Mouse (Mus musculus) Patski (cell line): ENCODE measurements around the gene Ccdc30. TPM values are rescaled to one million over a fixed set of nuclear protein-coding genes. Genes with fewer than 3 reads are reported as not detected.

ENCODE experiments used
- ATAC-seq: fragments of 100-300 bp; one replicate; pipeline ENCODE4 v1.8.0; 2021
- CTCF ChIA-PET: fragments of 350-600 bp; sonication (Branson Sonifier 250); formaldehyde crosslinking; loops from one replicate; lab custom pipeline; 2022; ENCODE audit warnings: inconsistent platforms; lab: Charles Lee
- POLR2A ChIA-PET: fragments of 350-600 bp; sonication (Branson Sonifier 250); formaldehyde crosslinking; loops from one replicate; lab custom pipeline; 2022; ENCODE audit warnings: antibody characterized with exemption, inconsistent platforms; lab: Charles Lee
- DNase-seq: peaks from one replicate; pipeline ENCODE4 v3.0.0-alpha.2; 2011; ENCODE audit warnings: low read depth, low spot score
- H3K27me3 ChIP-seq: fragments of 371-371 bp; one replicate; pipeline ENCODE4 v1.5.1; 2021
- CTCF ChIP-seq: fragments of 100-300 bp; IDR thresholded peaks from one replicate; pipeline ENCODE4 v1.5.1; 2021
- in situ Hi-C: fragments of 300-500 bp; cut with MboI; formaldehyde crosslinking; loops from 3 replicates; pipeline ENCODE4 v1.11.1; 2018; ENCODE audit warnings: low pct_unique_long_range_greater_than_20kb, mixed read lengths
- polyA plus RNA-seq: library from polyadenylated mRNA; unstranded; gene quantifications from one replicate; pipeline ENCODE4 v1.2.3, GENCODE M21; 2021

Ccdc30 gene
- polyA plus RNA-seq, 1 experiment from 2014 or later: 11.2 TPM

- no peaks in the 10 kb centered on the region for H3K27me3 ChIP-seq
- in situ Hi-C loops: no loop called here
- DNase-seq (no peak), ATAC-seq (no peak)
- TF ChIP-seq CTCF: no peak
- POLR2A ChIA-PET: no interaction called here
- CTCF ChIA-PET: no interaction called here
These were observed 31.9 kb upstream of the Ccdc30 start for GRCm38 (mm10) chr4:119447261-119447660.

DNA sequence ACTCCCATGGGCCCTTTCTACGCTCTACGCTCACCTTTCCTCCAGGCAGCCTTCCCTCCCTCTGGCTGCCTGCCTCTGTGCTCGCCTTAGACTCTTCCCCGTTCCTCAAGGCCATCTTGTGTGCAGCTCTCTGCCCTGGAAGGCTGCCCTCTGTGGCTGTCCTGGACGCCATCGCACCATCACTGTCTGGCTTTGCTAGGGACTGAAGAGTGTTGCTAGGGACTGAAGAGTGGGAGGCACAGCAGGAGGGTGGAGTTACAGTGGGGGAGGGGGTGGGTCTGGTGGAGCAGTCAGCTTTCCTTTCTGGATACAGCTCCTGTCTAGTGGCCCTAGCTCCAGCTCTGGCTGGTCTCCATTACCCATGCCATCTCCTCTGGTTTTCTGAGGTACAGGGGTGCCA, 27.2 kb upstream of the Ccdc30 start:
- TF ChIP-seq CTCF: no peak
- in situ Hi-C loops: no loop called here
- POLR2A ChIA-PET: no interaction called here
- no peak for DNase-seq
- ATAC-seq: no peak
- CTCF ChIA-PET: no interaction called here
- no peaks in the 10 kb centered on the region for H3K27me3 ChIP-seq

GRCm38 (mm10) chr4:119441836-119442235, 26.5 kb upstream of the Ccdc30 start:
- ATAC-seq (no peak), DNase-seq (no peak)
- ChIA-PET POLR2A (no interaction called here), CTCF (no interaction called here)
- in situ Hi-C loops: no loop called here
- TF ChIP-seq CTCF: no peak
- H3K27me3 ChIP-seq: no peaks in the 10 kb centered on the region

DNA sequence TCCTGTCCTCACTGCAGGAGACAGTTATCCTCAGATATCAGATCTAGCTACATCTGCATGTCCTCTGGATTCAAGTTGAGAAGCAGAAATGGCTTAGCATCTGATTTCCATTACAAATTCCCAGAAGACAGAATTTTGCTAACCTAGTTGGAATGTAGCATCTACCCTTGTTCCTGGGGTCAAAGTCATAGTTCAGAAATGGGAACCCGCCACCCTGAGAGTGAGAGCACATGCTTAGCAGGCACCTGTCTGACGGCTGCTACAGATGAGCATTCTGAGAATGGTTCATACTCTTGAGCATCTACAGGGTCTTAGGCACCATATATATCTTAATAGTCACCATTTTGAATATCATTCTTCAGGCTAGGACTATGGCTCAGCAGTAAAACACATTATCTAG, 22.6 kb upstream of the Ccdc30 start:
- ATAC-seq: no peak
- no peaks in the 10 kb centered on the region for H3K27me3 ChIP-seq
- in situ Hi-C loops: loop anchor here (10.0 kb wide), 2 partner anchors 87 to 197 kb away; partner anchors contain the start of gene Guca2a
- no peak for DNase-seq
- POLR2A ChIA-PET: no interaction called here
- CTCF ChIA-PET: no interaction called here
- TF ChIP-seq CTCF: no peak

DNA sequence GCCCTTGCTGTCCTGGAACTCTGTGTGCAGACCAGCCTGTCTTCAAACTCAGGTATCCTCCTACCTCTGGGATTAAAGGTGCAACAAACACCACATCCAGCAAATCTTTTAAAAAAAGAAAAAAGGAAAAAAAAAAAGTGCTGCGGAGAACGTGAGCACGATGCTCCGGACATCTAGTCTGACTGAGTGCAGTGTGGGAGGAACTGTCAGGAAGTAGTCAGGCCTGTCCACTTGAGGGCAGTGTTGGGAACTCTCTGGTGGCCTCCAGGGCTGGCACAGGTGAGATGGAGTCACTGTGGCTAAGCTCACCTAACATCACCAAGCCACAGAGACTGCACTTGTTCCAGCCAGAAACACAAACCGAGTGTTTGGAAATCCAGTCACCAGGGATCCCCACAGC, 15.4 kb upstream of the Ccdc30 start:
- in situ Hi-C loops: loop anchor here (10.0 kb wide), 2 partner anchors 94 to 204 kb away; partner anchors contain the start of gene Guca2a
- POLR2A ChIA-PET: no interaction called here
- CTCF ChIA-PET: interaction anchor here (1.0 to 1.5 kb wide), 3 partner anchors 82 to 378 kb away, joined by 3 read pairs; no protein-coding TSS in a partner anchor
- DNase-seq: no peak
- TF ChIP-seq CTCF: peak; percentile 58
- H3K27me3 ChIP-seq: no peaks in the 10 kb centered on the region
- no peak for ATAC-seq

GRCm38 (mm10) chr4:119427680-119428079, 12.4 kb upstream of the Ccdc30 start:
- DNase-seq: no peak
- no peaks in the 10 kb centered on the region for H3K27me3 ChIP-seq
- ATAC-seq: no peak
- in situ Hi-C loops: loop anchor here (10.0 kb wide), 1 partner anchor 237 kb away; no protein-coding TSS in a partner anchor
- ChIA-PET POLR2A (no interaction called here), CTCF (no interaction called here)
- TF ChIP-seq CTCF: no peak

GRCm38 (mm10) chr4:119425601-119426000, 10.3 kb upstream of the Ccdc30 start:
- TF ChIP-seq CTCF: no peak
- no peaks in the 10 kb centered on the region for H3K27me3 ChIP-seq
- no peak for DNase-seq
- in situ Hi-C loops: loop anchor here (10.0 kb wide), 1 partner anchor 239 kb away; no protein-coding TSS in a partner anchor
- CTCF ChIA-PET: no interaction called here
- ATAC-seq: no peak
- POLR2A ChIA-PET: no interaction called here

DNA sequence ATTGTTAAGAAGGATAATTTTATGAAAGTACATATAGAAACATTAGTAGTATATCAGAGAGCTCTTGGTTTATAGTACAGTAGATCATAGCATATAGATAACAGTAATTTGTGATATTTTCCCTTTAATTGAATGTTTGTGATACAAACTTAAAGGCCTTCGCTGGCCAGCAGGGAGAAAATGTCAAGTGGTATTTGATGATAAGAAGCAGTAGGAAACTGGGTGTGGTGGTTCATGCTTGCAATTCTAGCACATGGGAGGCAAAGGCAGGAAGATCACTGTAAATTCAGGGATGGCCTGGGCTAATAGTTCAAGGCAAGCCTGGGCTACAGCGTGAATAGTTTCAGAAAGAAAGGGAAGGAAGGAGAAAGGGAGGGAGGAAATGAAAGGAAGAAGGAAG, 9.8 kb upstream of the Ccdc30 start:
- no peak for TF ChIP-seq CTCF
- H3K27me3 ChIP-seq: no peaks in the 10 kb centered on the region
- ChIA-PET POLR2A (no interaction called here), CTCF (no interaction called here)
- DNase-seq: no peak
- no peak for ATAC-seq
- in situ Hi-C loops: loop anchor here (10.0 kb wide), 1 partner anchor 240 kb away; no protein-coding TSS in a partner anchor

DNA sequence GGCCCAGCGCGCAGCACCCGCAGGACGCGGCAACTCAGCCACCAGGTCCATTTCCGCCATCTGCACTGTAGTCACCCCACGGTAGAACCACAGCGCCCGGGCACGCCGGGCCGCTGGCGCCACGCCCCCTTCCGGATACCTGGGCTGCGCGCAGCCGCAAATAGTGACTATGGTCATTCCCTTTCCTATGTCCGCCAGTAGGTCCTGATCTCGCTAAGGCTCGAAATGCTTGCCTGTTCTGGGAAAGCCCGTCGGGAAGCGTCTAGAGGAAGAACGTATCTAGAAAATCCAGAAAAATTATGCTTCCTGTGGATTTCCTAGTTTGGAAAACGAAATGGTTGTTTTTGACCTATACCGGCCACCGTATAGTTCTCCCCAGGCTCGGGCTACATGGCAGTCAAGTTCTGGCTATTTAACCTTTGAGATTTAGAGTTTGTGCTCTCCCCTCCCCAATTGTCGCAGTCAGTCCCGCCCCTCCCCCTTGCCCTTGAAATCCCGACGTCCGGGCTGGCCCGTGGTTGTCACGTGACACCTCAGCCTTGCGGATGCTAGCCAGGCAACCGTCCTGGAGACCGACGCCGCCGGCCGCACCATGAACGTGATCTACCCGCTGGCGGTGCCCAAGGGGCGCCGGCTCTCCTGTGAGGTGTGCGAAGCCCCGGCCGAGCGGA, 7.1 kb upstream of the Ccdc30 start, which contains the start of the genes Ppcs and Zmynd12:
Gene Ppcs (minus strand): TSS at position 127 of the 671 bp plus-strand sequence.
Gene Zmynd12 (plus strand): TSS at position 521 of the 671 bp plus-strand sequence.
- H3K27me3 ChIP-seq: no peaks in the 10 kb centered on the region
- TF ChIP-seq CTCF: no peak
- POLR2A ChIA-PET: no interaction called here
- CTCF ChIA-PET: no interaction called here
- ATAC-seq (peak; percentile 87), DNase-seq (peak; percentile 78)
- in situ Hi-C loops: loop anchor here (10.0 kb wide), 1 partner anchor 242 kb away; no protein-coding TSS in a partner anchor

GRCm38 (mm10) chr4:119421921-119422293, 6.6 kb upstream of the Ccdc30 start:
- ATAC-seq (peak; percentile 32), DNase-seq (no peak)
- CTCF ChIA-PET: no interaction called here
- TF ChIP-seq CTCF: no peak
- in situ Hi-C loops: loop anchor here (10.0 kb wide), 1 partner anchor 243 kb away; no protein-coding TSS in a partner anchor
- POLR2A ChIA-PET: no interaction called here
- H3K27me3 ChIP-seq: no peaks in the 10 kb centered on the region

- POLR2A ChIA-PET: no interaction called here
- TF ChIP-seq CTCF: no peak
- DNase-seq (no peak), ATAC-seq (no peak)
- in situ Hi-C loops: loop anchor here (10.0 kb wide), 1 partner anchor 244 kb away; no protein-coding TSS in a partner anchor
- H3K27me3 ChIP-seq: no peaks in the 10 kb centered on the region
- CTCF ChIA-PET: no interaction called here
These were observed 5.9 kb upstream of the Ccdc30 start for GRCm38 (mm10) chr4:119421191-119421590.
